In the genomic region with DNA sequence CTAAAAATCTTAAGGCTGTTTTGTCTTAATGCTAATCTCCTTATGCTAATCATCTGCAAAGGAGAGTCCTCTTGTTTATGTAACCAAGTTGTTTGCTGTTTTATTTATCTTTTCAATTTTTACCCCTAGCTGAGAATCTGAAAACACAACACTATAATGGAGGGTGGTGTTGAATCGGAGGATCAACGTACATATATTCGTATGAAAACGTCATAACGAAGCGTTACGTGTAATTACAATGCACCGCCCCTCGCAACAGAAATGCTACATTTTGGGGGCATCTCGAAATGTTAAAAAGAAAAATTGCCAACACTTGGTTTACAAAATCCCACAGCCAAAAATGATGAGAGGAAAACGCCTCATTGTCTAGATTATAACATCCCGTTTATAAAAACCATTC, we compare ENCODE assay signal across 7 mouse cellular contexts. TPM values are rescaled to one million over a fixed set of nuclear protein-coding genes. Genes with fewer than 3 reads are reported as not detected.
DNase-seq lines count a peak whose midpoint lies in the region; ATAC-seq and TF ChIP-seq lines count a peak whose summit lies in the region.

No protein-coding gene starts in this region.

- DNase-seq in neural tube, embryonic 11.5 days (ENCODE audit: low spot score): no peak
- DNase-seq in neural tube, embryonic 10.5 days (ENCODE audit: extremely low spot score, low spot score): no peak
- DNase-seq in adrenal gland, adult 2 months: no peak
- no peak for DNase-seq in right cerebral cortex, postnatal 4 days

- H3K9ac ChIP-seq in neural tube, embryonic 11.5 days (ENCODE audit: low read length): peak overlapping the region; percentile 93
- H3K9ac ChIP-seq in limb, embryonic 13.5 days: peak overlapping the region; percentile 85
- H3K9ac ChIP-seq in stomach, embryonic 16.5 days (ENCODE audit: low read length): peak overlapping the region; percentile 89

- peak overlapping the region; percentile 64 for H3K4me2 ChIP-seq in neural tube, embryonic 11.5 days (ENCODE audit: low read depth)
- peak overlapping the region; percentile 77 for H3K4me2 ChIP-seq in limb, embryonic 13.5 days (replicated peaks)
- peak overlapping the region; percentile 88 for H3K4me2 ChIP-seq in stomach, embryonic 16.5 days (ENCODE audit: low read depth, low read length)

- TF ChIP-seq CTCF in embryonic fibroblast, embryonic 13.5 days (IDR thresholded peaks at IDR 0.05; ENCODE audit: borderline replicate concordance, insufficient read depth, low read length): no peak

- peaks cover 7% of the 10 kb centered on the region; the same call in 1 of the 2 replicates for H3K4me1 ChIP-seq in neural tube, embryonic 11.5 days (ENCODE audit: control insufficient read depth, insufficient read depth, low read length)
- H3K4me1 ChIP-seq in embryonic fibroblast, embryonic 13.5 days (ENCODE audit: control insufficient read depth, insufficient read depth, low read length): 0 out of 2 replicates have a peak, but pooled peaks cover 3% of the 10 kb centered on the region
- peaks cover 17% of the 10 kb centered on the region for H3K4me1 ChIP-seq in limb, embryonic 13.5 days
- peaks cover 12% of the 10 kb centered on the region for H3K4me1 ChIP-seq in stomach, embryonic 16.5 days (ENCODE audit: control insufficient read depth, insufficient read depth, low read length)

- ATAC-seq in neural tube, embryonic 11.5 days (ENCODE audit: insufficient read depth, low FRiP score, low TSS enrichment): no peak
- ATAC-seq in limb, embryonic 13.5 days (ENCODE audit: low FRiP score, low read depth): no peak
- no peak for ATAC-seq in stomach, embryonic 16.5 days (ENCODE audit: insufficient read depth, low FRiP score)

- H3K27ac ChIP-seq in neural tube, embryonic 11.5 days (ENCODE audit: low read depth, low read length): peak overlapping the region; percentile 90
- H3K27ac ChIP-seq in embryonic fibroblast, embryonic 13.5 days (ENCODE audit: insufficient read depth, low read length): no peak overlapping the region
- H3K27ac ChIP-seq in limb, embryonic 13.5 days: peak overlapping the region; percentile 92
- H3K27ac ChIP-seq in stomach, embryonic 16.5 days (ENCODE audit: low read length): peak overlapping the region; percentile 92

- no peaks in the 10 kb centered on the region for H3K9me3 ChIP-seq in neural tube, embryonic 11.5 days (ENCODE audit: control insufficient read depth, low read length)
- no peaks in the 10 kb centered on the region for H3K9me3 ChIP-seq in limb, embryonic 13.5 days
- no peaks in the 10 kb centered on the region for H3K9me3 ChIP-seq in stomach, embryonic 16.5 days (replicated peaks; ENCODE audit: control insufficient read depth, low read length)

- WGBS in neural tube, embryonic 11.5 days: 2% methylated on average over 12 of the region's 12 CpGs
- under 1% methylated on average over 12 of the region's 12 CpGs for WGBS in limb, embryonic 13.5 days
- WGBS in stomach, embryonic 16.5 days: under 1% methylated on average over 12 of the region's 12 CpGs

- no peaks in the 10 kb centered on the region for H3K27me3 ChIP-seq in neural tube, embryonic 11.5 days (ENCODE audit: control insufficient read depth, insufficient read depth, low read length)
- no peaks in the 10 kb centered on the region for H3K27me3 ChIP-seq in limb, embryonic 13.5 days
- H3K27me3 ChIP-seq in stomach, embryonic 16.5 days (ENCODE audit: control insufficient read depth, insufficient read depth, low read length): no peaks in the 10 kb centered on the region

- H3K4me3 ChIP-seq in neural tube, embryonic 11.5 days (ENCODE audit: low read depth, low read length): peak overlapping the region; percentile 96
- H3K4me3 ChIP-seq in embryonic fibroblast, embryonic 13.5 days (ENCODE audit: insufficient read depth, low read length): peak overlapping the region; percentile 65
- peak overlapping the region; percentile 94 for H3K4me3 ChIP-seq in limb, embryonic 13.5 days
- peak overlapping the region; percentile 98 for H3K4me3 ChIP-seq in stomach, embryonic 16.5 days (replicated peaks; ENCODE audit: low read length)

- peaks cover 2% of the 10 kb centered on the region; the same call in 1 of the 2 replicates for H3K36me3 ChIP-seq in neural tube, embryonic 11.5 days (ENCODE audit: control insufficient read depth, insufficient read depth, low read length)
- H3K36me3 ChIP-seq in limb, embryonic 13.5 days: 0 out of 2 replicates have a peak, but pooled peaks cover 6% of the 10 kb centered on the region
- H3K36me3 ChIP-seq in stomach, embryonic 16.5 days (ENCODE audit: control insufficient read depth, insufficient read depth, low read length): no peaks in the 10 kb centered on the region

- TF ChIP-seq POLR2A in embryonic fibroblast, embryonic 13.5 days (IDR thresholded peaks at IDR 0.05; ENCODE audit: low read depth, low read length): no peak

RNA-seq across cellular contexts. Expression of a gene that starts 0.9 kb away (rescaled TPM):
- 40.7 and 41.5 TPM in 2 replicates for polyA plus RNA-seq in neural tube, embryonic 11.5 days (2014; fragmentation: Nextera tagmentation; extraction: Ambion mirVana)
- 4.5 and 8.2 TPM in 2 replicates for polyA plus RNA-seq in embryonic fibroblast, embryonic 13.5 days (2011; ENCODE audit: insufficient read length, low read depth, missing spikeins)
- 20.8 and 22.3 TPM in 2 replicates for polyA plus RNA-seq in limb, embryonic 13.5 days (2015; fragmentation: Nextera tagmentation; extraction: Ambion mirVana)
- 6.2 and 7.2 TPM in 2 replicates for polyA plus RNA-seq in stomach, embryonic 16.5 days (2015; fragmentation: Nextera tagmentation; extraction: Ambion mirVana)
- total RNA-seq in adrenal gland, adult 2 months (2021): 1 to 10 TPM; 1.1 to 1.9 TPM
- 0.85 and 1.3 TPM in 2 replicates for polyA plus RNA-seq in adrenal gland, adult 2 months (2012; rRNA removed)

RNA-seq across cellular contexts. Expression of a gene that starts 38.7 kb away (rescaled TPM):
- polyA plus RNA-seq in neural tube, embryonic 11.5 days (2014; fragmentation: Nextera tagmentation; extraction: Ambion mirVana): 8.3 and 10.4 TPM in 2 replicates
- polyA plus RNA-seq in embryonic fibroblast, embryonic 13.5 days (2011; ENCODE audit: insufficient read length, low read depth, missing spikeins): 3.7 and 4.1 TPM in 2 replicates
- 5.4 and 5.6 TPM in 2 replicates for polyA plus RNA-seq in limb, embryonic 13.5 days (2015; fragmentation: Nextera tagmentation; extraction: Ambion mirVana)
- 4.0 and 4.2 TPM in 2 replicates for polyA plus RNA-seq in stomach, embryonic 16.5 days (2015; fragmentation: Nextera tagmentation; extraction: Ambion mirVana)
- total RNA-seq in adrenal gland, adult 2 months (2021): 1 to 10 TPM; 1.8 to 2.3 TPM
- polyA plus RNA-seq in adrenal gland, adult 2 months (2012; rRNA removed): 1.5 and 2.2 TPM in 2 replicates

RNA-seq across cellular contexts. Expression of a gene that starts 38.7 kb away (rescaled TPM):
- polyA plus RNA-seq in neural tube, embryonic 11.5 days (2014; fragmentation: Nextera tagmentation; extraction: Ambion mirVana): 111 and 113 TPM in 2 replicates
- 56.4 and 59.9 TPM in 2 replicates for polyA plus RNA-seq in embryonic fibroblast, embryonic 13.5 days (2011; ENCODE audit: insufficient read length, low read depth, missing spikeins)
- polyA plus RNA-seq in limb, embryonic 13.5 days (2015; fragmentation: Nextera tagmentation; extraction: Ambion mirVana): 106 and 109 TPM in 2 replicates
- polyA plus RNA-seq in stomach, embryonic 16.5 days (2015; fragmentation: Nextera tagmentation; extraction: Ambion mirVana): 84.2 and 90.2 TPM in 2 replicates
- total RNA-seq in adrenal gland, adult 2 months (2021): 10 to 100 TPM; 26.6 to 36.9 TPM
- polyA plus RNA-seq in adrenal gland, adult 2 months (2012; rRNA removed): 10.5 and 10.6 TPM in 2 replicates

RNA-seq across cellular contexts. Expression of a gene that starts 38.9 kb away (rescaled TPM):
- not detected in 2 replicates for polyA plus RNA-seq in neural tube, embryonic 11.5 days (2014; fragmentation: Nextera tagmentation; extraction: Ambion mirVana)
- polyA plus RNA-seq in embryonic fibroblast, embryonic 13.5 days (2011; ENCODE audit: insufficient read length, low read depth, missing spikeins): 1.6 TPM in 2 replicates
- 0.10 and 0.17 TPM in 2 replicates for polyA plus RNA-seq in limb, embryonic 13.5 days (2015; fragmentation: Nextera tagmentation; extraction: Ambion mirVana)
- 0.15 and 0.20 TPM in 2 replicates for polyA plus RNA-seq in stomach, embryonic 16.5 days (2015; fragmentation: Nextera tagmentation; extraction: Ambion mirVana)
- total RNA-seq in adrenal gland, adult 2 months (2021): 1 to 10 TPM; 4.4 TPM
- 0.57 TPM in 2 replicates for polyA plus RNA-seq in adrenal gland, adult 2 months (2012; rRNA removed)

RNA-seq across cellular contexts. Expression of a gene that starts 50.0 kb away (rescaled TPM):
- 6.2 and 7.7 TPM in 2 replicates for polyA plus RNA-seq in neural tube, embryonic 11.5 days (2014; fragmentation: Nextera tagmentation; extraction: Ambion mirVana)
- polyA plus RNA-seq in embryonic fibroblast, embryonic 13.5 days (2011; ENCODE audit: insufficient read length, low read depth, missing spikeins): 6.3 and 7.5 TPM in 2 replicates
- 7.7 TPM in 2 replicates for polyA plus RNA-seq in limb, embryonic 13.5 days (2015; fragmentation: Nextera tagmentation; extraction: Ambion mirVana)
- polyA plus RNA-seq in stomach, embryonic 16.5 days (2015; fragmentation: Nextera tagmentation; extraction: Ambion mirVana): 5.9 and 6.2 TPM in 2 replicates
- total RNA-seq in adrenal gland, adult 2 months (2021): 1 to 10 TPM; 7.1 to 7.3 TPM
- polyA plus RNA-seq in adrenal gland, adult 2 months (2012; rRNA removed): 1.2 and 1.6 TPM in 2 replicates
